Mouse (Mus musculus) lung, adult 2 months (tissue): ENCODE measurements at regions not wholly inside any gene's neighbourhood (a gene's known extent, or its start where the extent isn't known, plus 50 kb on each side); places are given as distances from the start of the nearest gene placed in this dataset.

Experiments
- DNase-seq: peaks from one replicate; pipeline ENCODE4 v3.0.0; 2022
- H3K4me1 ChIP-seq: fragments of 200-500 bp; 2 replicates; pipeline ENCODE4 v1.6.1; 2011; ENCODE audit warnings: low read length; ENCODE audit not compliant: control insufficient read depth, insufficient read depth
- H3K4me3 ChIP-seq: fragments of 200-500 bp; replicated peaks from 2 replicates; pipeline ENCODE3; 2011; ENCODE audit warnings: low read depth, mild to moderate bottlenecking, control low read depth, low read length; ENCODE audit errors: extremely low read depth
- CTCF ChIP-seq: fragments of 200-500 bp; IDR thresholded peaks from 2 replicates; pipeline ENCODE4 v1.5.1; 2011; ENCODE audit warnings: mild to moderate bottlenecking, low read length, control low read depth; ENCODE audit not compliant: insufficient read depth
- POLR2A ChIP-seq: fragments of 200-500 bp; IDR thresholded peaks from 2 replicates; pipeline ENCODE4 v1.6.1; 2011; ENCODE audit warnings: low read depth, mild to moderate bottlenecking, control low read depth, low read length, borderline replicate concordance; ENCODE audit errors: extremely low read depth
- WGBS: fragments of 180-500 bp; shearing (Covaris S2); methylation state at CpG from one replicate; pipeline ENCODE4 v1.1.7; 2018; 5-methylcytosine and 5-hydroxymethylcytosine counted together

DNA sequence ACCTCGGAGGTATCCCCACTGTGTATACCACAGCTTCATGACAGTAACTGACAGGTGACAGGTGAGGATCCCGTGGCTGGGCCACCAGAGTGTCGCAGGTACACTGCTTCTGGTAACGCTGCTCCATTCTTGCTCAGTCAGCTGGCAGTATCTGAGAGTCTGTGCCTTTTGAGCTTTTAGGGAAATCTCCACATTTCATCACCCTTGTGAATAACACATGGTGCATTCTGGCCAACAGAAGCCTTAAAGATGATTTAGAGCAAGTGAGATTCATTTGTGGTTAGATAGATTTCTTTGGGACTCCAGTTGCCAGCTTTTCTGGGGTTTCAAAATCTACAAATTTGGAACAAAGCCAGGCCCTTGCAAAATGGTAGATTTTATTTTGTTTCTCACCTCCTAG, 66.8 kb upstream of the Gm10181 start:
- no peak for DNase-seq
- Histone ChIP-seq H3K4me1 (no peaks in the 10 kb centered on the region), H3K4me3 (no peak overlapping the region)
- 71% methylated on average over 4 of the region's 4 CpGs for WGBS
- TF ChIP-seq CTCF (no peak), POLR2A (no peak)

GRCm38 (mm10) chr9:25024486-25024885, 64.7 kb upstream of the Gm10181 start:
- WGBS, result 63% methylated on average over 4 of the region's 4 CpGs
- H3K4me3 ChIP-seq, result no peak overlapping the region
- TF ChIP-seq POLR2A (no peak), CTCF (no peak)
- H3K4me1 ChIP-seq, result no peaks in the 10 kb centered on the region
- no peak for DNase-seq

DNA sequence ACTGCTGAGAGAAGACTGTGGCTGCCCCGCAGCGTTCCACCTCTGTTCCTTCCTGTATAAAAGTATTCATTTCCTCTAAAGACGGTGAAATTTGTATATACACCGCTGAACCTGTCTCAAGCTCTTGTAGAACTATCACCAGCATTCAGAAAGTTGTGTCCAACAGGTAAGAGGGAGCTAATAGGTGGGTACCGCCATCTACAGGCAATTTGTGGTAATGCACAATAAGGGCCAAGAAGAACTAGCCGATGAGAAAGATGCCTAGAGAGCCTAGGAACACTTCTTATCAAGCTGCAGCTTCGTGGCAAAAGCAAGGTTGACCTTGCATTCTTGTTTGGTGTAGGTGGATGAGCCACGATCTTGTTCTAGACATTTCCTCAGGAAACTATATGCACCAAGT, 61.6 kb upstream of the Gm10181 start:
- Histone ChIP-seq H3K4me3 (no peak overlapping the region), H3K4me1 (no peaks in the 10 kb centered on the region)
- peak; percentile 28 for DNase-seq
- TF ChIP-seq CTCF (0 out of 2 replicates have a peak, but pooled peaks have one; percentile 7), POLR2A (no peak)
- 7% methylated on average over 8 of the region's 8 CpGs for WGBS

DNA sequence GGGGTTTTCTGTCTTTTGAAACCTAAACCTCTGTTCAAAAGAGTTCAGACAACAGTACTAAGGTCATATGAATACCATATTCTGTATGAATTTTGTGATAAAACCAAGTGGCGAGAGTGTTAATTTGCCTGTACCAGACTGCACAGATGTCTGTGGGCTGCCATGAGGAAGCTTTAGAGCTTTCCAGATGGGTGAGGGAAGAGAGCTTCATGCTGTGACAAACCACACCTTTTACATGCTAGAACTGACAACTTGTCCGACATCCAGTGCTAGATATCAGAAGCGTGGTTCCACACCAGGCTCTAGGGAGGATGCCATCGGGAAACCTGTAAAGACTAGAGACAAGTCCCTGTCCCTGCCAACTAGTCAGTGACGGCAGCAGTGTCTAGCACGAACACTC, 60.9 kb upstream of the Gm10181 start:
- WGBS, result 68% methylated on average over 6 of the region's 6 CpGs
- no peak for TF ChIP-seq CTCF
- no peak for TF ChIP-seq POLR2A
- DNase-seq, result no peak
- H3K4me3 ChIP-seq, result no peak overlapping the region
- H3K4me1 ChIP-seq, result no peaks in the 10 kb centered on the region

DNA sequence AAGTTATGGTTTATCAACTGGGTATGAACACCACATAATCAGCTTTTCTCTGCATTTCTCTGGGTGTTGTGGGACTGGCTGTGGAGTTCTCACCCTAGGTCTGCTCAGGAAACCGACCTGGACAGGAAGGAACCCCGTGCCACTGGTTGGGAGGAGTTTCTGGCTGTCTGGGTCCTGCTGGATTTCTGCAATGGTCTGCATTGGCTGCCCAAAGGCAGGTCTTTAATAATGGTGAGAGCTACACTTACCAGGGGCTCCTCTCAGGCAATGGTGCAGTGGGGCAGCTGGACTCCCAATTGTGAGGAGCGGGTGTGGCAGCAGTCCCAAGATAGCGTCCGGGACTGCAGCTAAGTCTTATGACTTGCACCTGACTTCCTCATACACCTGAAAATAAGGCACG, 57.8 kb upstream of the Gm10181 start:
- Histone ChIP-seq H3K4me3 (no peak overlapping the region), H3K4me1 (no peaks in the 10 kb centered on the region)
- no peak for TF ChIP-seq POLR2A
- TF ChIP-seq CTCF, result no peak
- 80% methylated on average over 6 of the region's 6 CpGs for WGBS
- no peak for DNase-seq
